Mouse (Mus musculus): Measurements from ENCODE around the gene Tmco2. TPM values are rescaled to one million over a fixed set of nuclear protein-coding genes. Genes with fewer than 3 reads are reported as not detected.

Gene Tmco2
- polyA plus RNA-seq, 1 experiment from 2014 or later, result not detected

DNA sequence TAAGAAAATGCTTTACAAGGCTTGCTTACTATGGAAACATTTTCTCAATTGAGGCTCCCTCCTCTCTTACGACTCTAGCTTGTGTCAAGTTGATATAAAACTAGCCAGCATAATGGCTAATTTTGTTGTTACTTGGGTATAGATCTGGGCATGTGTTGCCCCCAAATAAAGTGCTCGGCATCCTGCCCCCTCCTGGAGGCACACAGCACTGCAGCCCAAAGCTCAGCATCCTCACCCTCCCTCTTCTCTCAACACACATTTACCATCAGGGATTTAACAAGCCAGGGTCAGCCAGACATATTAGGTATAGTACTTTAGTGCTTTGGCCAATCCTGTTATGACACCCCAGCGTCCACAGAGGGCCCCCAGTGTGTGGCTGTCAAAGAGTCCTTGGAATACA is 52.7 kb downstream of the Tmco2 start:
- WGBS, result 53% methylated on average over 3 of the region's 3 CpGs
- no peaks in the 10 kb centered on the region for H3K9me3 ChIP-seq
- H3K27ac ChIP-seq, result no peak overlapping the region

More for the DNA sequence above, 52.7 kb downstream of the Tmco2 start:
- Histone ChIP-seq H3K27me3 (peaks cover 26% of the 10 kb centered on the region), H3K4me1 (replicated peaks) (peaks cover 13% of the 10 kb centered on the region), H3K36me3 (peaks cover 19% of the 10 kb centered on the region), H3K9ac (replicated peaks) (no peak overlapping the region), H3K4me3 (replicated peaks) (no peak overlapping the region), H3K4me2 (replicated peaks) (no peak overlapping the region)
- no peak; the same call in 1 of the 2 replicates for ATAC-seq

Other genes with a start within 250 kb of the Tmco2 start
- gene Exo5, start 184.2 kb downstream of the Tmco2 start, polyA plus RNA-seq (2015; fragmentation: Nextera tagmentation; extraction: Ambion mirVana), result 39.2 and 44.5 TPM in 2 replicates
- 8.8 and 9.4 TPM in 2 replicates for gene Zfp69, start 157.5 kb downstream of the Tmco2 start, polyA plus RNA-seq (2015; fragmentation: Nextera tagmentation; extraction: Ambion mirVana)
- 30.9 and 34.2 TPM in 2 replicates for gene Smap2, start 92.0 kb downstream of the Tmco2 start, polyA plus RNA-seq (2015; fragmentation: Nextera tagmentation; extraction: Ambion mirVana)
- 6.1 and 8.3 TPM in 2 replicates for gene Col9a2, start 69.8 kb downstream of the Tmco2 start, polyA plus RNA-seq (2015; fragmentation: Nextera tagmentation; extraction: Ambion mirVana)
- 27.1 and 27.8 TPM in 2 replicates for gene Zmpste24, start 11.0 kb downstream of the Tmco2 start, polyA plus RNA-seq (2015; fragmentation: Nextera tagmentation; extraction: Ambion mirVana)
- 33.4 and 35.6 TPM in 2 replicates for gene Rlf, start 105.9 kb upstream of the Tmco2 start, polyA plus RNA-seq (2015; fragmentation: Nextera tagmentation; extraction: Ambion mirVana)
- gene Gm12888, start 215.7 kb upstream of the Tmco2 start, polyA plus RNA-seq (2015; fragmentation: Nextera tagmentation; extraction: Ambion mirVana), result not detected in 2 replicates

Measured in midbrain, embryonic 13.5 days (tissue).